Mouse (Mus musculus): ENCODE data around the gene Pcx.

The Pcx gene

GRCm38 (mm10) chr19:4497263-4497973 lies 12.9 kb upstream of the Pcx start:
- DNase-seq, result peak; percentile 67 to 81

- DNase-seq, result no peak
These were observed 12.0 kb upstream of the Pcx start, which contains the start of gene 2010003K11Rik for GRCm38 (mm10) chr19:4498062-4498933. 2010003K11Rik (minus strand) TSS chr19:4498583.

GRCm38 (mm10) chr19:4502701-4503100 lies 7.6 kb upstream of the Pcx start:
- DNase-seq, result no peak

- no peak for DNase-seq
These were observed 5.4 kb upstream of the Pcx start for GRCm38 (mm10) chr19:4504830-4505229.

DNA sequence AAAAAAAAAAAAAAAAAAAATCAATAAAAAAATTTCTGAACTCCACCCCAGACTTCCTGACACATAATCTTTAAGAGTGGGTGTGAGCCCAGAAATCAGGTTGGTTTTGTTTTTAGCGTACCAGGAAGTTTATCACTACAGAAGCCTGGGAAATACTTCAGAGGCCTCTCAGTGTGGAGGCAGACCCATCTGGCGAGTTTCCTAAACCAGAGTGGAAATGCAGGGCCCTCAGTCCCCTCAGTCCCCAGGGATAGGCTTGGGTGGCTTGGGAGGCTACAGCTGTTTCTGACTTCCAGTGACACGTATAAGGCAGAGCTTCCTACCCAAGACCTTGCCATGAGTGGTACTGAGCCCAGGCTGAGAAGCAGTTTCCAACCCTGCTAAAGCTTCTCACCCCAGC lies 2.5 kb upstream of the Pcx start:
- DNase-seq, result peak; percentile 32 to 48

DNA sequence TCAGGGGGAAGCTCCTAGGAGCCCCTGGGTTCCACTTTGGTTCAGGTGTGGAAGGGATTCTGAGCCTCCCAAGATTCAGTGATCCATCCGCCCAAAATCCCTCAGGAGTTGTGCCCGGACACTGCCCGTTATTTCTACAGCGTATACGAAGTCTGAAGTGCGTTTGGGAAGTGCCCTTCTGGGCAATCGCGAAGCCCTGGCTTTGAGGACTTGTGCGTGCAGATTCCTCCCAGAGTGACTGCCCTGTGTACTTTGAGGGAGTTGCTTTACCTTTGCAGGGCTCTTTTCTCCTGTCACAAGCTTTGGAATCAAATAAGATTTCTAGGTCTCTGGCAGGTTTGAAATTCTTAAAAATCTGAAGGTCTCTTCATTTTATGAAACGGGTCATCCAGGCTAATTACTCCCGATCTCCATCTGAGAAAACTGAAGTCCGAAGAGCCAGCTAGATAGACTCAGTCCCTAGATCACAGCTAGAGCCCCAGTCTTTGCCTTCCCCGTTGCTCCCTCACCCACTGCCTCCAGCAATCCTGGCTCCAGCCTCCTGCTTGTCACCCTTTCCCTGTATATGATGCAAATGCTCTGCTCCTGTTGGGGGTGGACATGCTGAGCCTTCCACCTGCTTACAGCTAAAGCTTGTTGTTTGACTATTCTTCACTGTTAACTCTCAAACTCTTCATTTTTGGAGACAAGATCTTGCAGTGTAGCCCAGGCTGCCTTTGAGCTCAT lies 1.0 kb downstream of the Pcx start:
- no peak for DNase-seq

DNA sequence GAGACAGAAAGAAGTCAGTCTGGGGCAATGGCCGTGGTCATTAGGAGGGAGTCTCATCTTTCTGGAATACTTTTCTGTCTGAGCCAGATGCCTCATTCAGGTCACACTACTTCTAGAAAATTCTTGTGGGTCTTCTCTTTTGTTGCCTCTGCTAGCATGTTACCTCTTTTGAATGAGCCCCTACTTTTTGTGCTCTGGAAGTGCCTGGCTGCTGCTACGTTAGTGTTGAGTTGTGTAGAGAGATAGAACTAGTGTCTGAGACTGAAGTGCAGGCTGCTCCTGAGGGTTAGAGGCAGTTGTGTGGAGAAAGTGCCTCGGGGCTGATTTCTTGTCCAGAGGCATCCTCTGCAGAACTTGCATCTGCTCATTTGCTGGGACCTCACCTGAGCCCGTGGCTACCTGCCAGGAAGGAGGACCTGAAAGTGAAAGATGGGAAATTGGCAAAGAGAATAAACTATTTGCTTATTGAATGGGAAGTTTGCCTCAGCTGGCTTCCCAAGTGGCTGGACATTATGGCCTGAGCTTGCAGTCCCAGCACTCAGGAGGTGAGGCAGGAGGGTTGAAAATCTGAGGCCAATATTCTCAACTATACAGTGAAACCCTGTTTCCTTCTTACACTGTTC lies 3.1 kb downstream of the Pcx start:
- DNase-seq, result no peak

DNA sequence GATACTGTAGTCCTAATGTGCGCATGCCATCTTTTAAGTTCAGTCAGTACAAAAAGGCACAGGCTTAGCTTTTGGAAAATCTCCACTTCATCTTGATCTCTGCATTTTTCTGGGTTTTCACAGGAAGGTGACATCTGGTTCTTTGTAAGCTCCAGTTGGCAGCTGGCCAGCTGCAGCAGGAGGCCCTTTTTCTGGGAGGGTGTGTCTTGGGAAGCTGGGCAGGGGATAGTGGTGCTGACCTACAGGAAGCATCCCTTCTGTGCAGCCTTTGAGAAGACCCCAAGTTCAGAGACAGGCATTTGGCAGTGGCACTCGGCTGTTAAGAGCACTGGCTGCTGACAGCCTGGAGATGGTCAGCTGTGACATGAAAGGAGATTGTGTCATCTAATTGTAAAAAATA lies 5.5 kb downstream of the Pcx start:
- DNase-seq, result peak in 1 of 2 experiments; percentile 52

GRCm38 (mm10) chr19:4516288-4516687 lies 6.0 kb downstream of the Pcx start:
- no peak for DNase-seq

DNA sequence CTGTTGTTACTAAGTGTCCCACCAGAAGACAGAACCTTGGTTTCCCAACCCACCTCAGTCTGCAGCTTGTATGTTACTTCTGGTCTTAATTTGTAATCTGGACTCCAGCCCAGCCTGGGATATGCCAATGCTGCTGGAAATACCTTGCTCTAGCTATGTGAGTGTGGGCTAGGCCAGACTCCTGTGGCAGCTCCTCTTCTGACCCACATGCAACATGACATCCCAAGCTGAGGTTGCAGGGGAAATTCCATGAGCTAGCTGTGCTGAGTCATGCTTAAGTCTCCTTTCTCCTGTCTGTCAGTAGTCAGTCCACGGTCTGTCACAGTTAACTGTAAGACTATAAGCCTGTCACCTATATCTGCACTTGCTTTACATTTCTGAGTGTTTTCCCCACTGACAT lies 7.2 kb downstream of the Pcx start:
- DNase-seq, result no peak

- no peak for DNase-seq
These were observed 11.3 kb downstream of the Pcx start for GRCm38 (mm10) chr19:4521426-4522050.

DNA sequence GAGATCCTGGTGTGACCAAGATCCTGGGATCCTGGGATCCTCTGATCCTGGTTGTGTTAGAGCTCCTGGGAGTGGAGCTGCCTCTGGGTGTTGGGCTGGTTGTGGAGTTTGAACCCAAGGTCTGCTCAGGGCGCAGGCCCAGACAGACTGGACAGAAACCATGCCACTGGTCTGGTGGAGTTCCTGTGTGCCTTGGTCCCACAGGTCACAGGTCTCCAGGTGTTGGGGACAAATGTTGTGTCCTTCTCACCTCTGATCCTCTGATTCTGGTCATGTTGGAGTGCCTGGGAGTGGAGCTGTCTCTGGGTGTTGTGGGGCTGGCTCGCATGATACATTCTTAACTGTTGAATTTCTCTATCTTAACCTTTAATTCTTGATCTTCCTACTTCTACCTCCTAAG lies 24.4 kb downstream of the Pcx start:
- DNase-seq, result no peak

DNA sequence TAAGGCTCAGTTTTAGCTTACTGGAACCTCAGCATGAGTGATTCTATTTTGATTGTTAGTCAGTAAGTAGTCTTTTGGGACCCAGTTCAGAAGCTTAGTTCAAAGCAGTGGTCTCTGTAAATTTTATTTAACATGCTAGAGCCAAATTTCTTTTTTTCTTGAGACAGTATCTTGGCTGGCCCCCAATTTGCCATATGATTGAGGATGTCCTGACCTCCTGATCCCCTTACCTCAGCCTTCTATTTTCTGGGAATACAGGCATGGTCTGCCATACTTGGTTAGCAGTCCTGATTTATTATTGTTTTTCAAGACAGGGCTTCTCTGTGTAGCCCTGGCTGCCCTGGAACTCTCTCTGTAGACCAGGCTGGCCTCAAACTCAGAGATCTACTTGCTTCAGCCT lies 25.6 kb downstream of the Pcx start:
- DNase-seq, result no peak

GRCm38 (mm10) chr19:4536606-4537005 lies 26.3 kb downstream of the Pcx start:
- DNase-seq, result peak; percentile 39 to 51

DNA sequence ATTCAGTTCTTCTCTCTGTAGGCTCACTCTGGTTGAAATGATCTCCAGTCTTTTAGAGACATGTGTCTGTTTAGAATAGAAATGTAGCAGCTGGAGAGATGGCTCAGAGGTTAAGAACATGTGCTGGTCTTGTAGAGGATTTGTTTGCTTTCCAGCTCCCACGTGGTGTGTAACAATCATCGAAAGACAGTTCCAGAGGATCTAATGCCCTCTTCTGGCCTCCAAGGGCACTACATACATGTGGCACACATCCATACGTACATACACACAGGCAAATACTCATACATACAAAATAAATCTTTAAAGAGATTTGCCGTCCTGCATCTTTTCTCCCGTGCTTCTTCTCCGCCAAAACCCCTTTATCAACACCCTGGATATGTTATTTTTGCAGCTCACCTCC lies 30.0 kb downstream of the Pcx start:
- DNase-seq, result no peak

DNA sequence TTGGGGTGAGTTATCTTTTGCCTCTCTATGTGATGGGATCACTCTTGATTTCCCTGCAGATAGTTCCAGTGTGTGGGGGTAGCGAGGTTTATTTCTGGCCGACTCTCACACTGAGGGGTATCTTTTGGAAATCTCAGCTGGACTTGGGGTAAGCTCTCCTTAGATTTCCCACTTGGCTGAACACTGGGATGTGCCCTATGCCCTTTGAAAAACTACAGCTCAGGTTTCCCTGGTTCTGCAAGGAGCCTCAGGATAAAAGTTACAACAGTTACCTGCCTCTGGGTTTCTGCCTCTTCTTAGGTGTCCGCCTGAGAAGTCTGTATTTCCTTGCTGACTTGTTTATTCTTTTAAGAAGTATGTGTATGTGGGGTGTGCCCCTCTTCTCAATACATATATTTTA lies 30.7 kb downstream of the Pcx start:
- DNase-seq, result no peak

DNA sequence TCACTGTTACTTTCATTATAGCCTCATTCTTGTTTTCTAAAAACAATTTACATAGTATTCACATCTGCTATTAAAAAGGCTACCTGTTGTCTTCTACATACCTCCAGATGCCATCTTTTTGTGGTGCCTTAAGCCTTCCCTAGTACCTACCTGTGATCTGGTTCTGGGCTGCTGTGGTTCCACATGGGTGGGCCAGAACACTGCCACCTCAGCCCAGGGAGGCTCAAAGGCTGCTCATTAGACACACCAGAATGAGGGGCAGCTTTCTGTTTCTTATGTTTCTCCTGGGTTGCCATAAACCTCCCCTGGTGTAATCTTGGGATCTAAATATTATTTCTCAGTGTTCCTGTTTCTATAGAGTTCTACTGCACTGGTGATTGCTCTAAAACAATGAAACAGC lies 31.8 kb downstream of the Pcx start:
- no peak for DNase-seq

DNA sequence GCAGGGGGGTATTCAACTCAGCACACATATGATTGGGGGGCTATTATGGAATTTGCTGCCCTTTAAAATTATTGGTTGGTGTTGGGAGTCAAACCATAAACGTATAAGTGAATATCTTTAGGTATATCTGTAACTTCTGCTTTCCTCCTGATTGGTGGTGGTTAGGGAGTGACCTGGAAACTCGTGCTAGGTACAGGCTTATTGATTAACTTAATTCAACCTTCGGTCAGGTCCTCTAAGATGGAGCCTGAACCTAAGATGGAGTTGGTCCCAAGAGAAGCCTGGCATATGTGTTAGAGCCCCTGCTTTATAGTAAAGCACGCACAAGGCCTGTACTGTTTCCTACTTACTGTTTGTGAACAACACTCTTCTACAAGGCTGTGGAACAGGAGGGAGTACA lies 34.8 kb downstream of the Pcx start:
- DNase-seq, result no peak

GRCm38 (mm10) chr19:4545841-4546240 lies 35.6 kb downstream of the Pcx start:
- no peak for DNase-seq

GRCm38 (mm10) chr19:4547801-4548200 lies 37.5 kb downstream of the Pcx start:
- DNase-seq, result no peak

DNA sequence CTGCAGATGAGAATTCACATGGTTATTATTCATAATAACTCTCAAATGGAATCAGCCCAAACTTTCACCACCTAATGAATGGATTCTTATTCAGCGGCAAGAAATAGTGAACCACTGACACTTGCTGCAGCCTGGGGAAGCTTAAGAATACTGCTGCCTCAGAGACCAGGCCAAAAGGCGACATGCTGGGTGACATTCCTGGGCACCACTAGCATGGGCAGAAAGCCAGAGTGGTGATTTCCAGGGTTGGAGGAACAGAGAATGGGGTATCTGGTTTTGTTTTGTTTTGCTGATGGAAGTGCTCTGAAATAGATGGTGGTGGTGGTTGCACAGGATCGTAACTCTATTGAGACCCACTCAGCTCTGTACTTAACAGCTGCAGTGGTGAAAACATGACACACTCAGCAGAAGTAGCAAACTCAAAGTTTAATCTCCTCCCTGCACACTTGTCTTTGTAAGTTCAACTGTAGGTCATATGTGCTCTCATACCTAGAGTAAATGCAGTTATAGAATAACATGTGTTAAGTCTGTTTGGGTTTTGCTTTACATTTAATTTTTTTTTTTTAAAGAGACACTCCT lies 38.1 kb downstream of the Pcx start:
- DNase-seq, result no peak

DNA sequence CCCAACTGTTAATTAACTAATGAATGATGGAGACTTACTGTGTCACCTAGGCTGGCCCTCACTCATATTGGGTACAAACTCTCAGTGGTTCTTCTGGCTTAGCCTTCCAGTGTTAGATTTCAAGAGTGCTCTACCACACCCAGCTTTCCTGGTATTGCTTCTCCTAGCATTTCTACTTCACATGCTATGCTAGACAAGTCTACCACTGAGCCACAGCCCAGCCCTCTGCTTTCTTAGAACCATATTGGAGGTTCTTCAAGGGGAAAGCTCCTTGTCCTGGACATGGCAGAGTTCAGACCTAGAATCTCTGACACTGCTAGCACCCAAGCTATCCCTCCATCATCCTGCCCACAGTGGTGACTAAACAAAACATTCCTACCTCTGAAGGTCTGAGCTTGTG lies 44.0 kb downstream of the Pcx start:
- no peak for DNase-seq

All from lung, postnatal 4 days (tissue).